Mouse (Mus musculus) macrophage (primary cell): ENCODE results near the gene Olfr389. TPM values are rescaled to one million over a fixed set of nuclear protein-coding genes. Genes with fewer than 3 reads are reported as not detected.

Experiments
- H3K27ac ChIP-seq: fragments of 350-480 bp; formaldehyde crosslinking; 2 replicates; pipeline ENCODE4 v1.9.0; 2021
- H3K36me3 ChIP-seq: fragments of 350-480 bp; formaldehyde crosslinking; 2 replicates; pipeline ENCODE4 v1.9.0; 2021; ENCODE audit errors: inconsistent target
- H3K4me3 ChIP-seq: fragments of 350-480 bp; formaldehyde crosslinking; 2 replicates; pipeline ENCODE4 v1.9.0; 2021; ENCODE audit errors: inconsistent target
- H3K79me2 ChIP-seq: fragments of 350-480 bp; formaldehyde crosslinking; 2 replicates; pipeline ENCODE4 v1.9.0; 2021; ENCODE audit errors: inconsistent target
- WGBS: methylation state at CpG from one replicate; pipeline ENCODE4 v1.1.7; 2026; ENCODE audit warnings: inconsistent platforms; ENCODE audit not compliant: missing documents; 5-methylcytosine and 5-hydroxymethylcytosine counted together
- polyA plus RNA-seq: library from polyadenylated mRNA; stranded (reverse); fragments of 250-400 nt; gene quantifications from 3 replicates; pipeline ENCODE4 v1.2.4, GENCODE M21; 2018; ENCODE audit warnings: inconsistent platforms
- total RNA-seq, 78 experiments: library from RNA; depleted of rRNA; stranded (reverse); fragments of 250-400 nt; gene quantifications; 1 replicate in 9 of 78; 2 replicates in 24 of 78; 3 replicates in 43 of 78; 4 replicates in 2 of 78; pipeline ENCODE4 v1.2.4; 2018; ENCODE audit warnings: inconsistent platforms in 56 of 78

Gene Olfr389
- not detected for total RNA-seq (2018; cell fraction: chromatin; rRNA removed)
- total RNA-seq (2018; cell fraction: cytosol; rRNA removed), result not detected
- total RNA-seq (2018; cell fraction: nucleus; rRNA removed), result not detected
- polyA plus RNA-seq, result not detected in 3 replicates

GRCm38 (mm10) chr11:73780613-73781012 is at the start of gene Olfr389:
Gene Olfr389, minus strand, starts transcription at chr11:73780713.
- H3K36me3 ChIP-seq, result no peaks in the 10 kb centered on the region
- H3K79me2 ChIP-seq, result no peaks in the 10 kb centered on the region
- 77% methylated on average over 1 of the region's 1 CpGs for WGBS
- no peak within 1 kb of the TSS for H3K4me3 ChIP-seq
- H3K27ac ChIP-seq, result no peak within 1 kb of the TSS

GRCm38 (mm10) chr11:73816949-73817348 is 36.4 kb upstream of the Olfr389 start, which contains the start of gene Olfr392:
Gene Olfr392, minus strand, starts transcription at chr11:73817049.
- H3K27ac ChIP-seq, result no peak within 1 kb of the TSS
- WGBS, result 100% methylated on average over 1 of the region's 1 CpGs
- no peaks in the 10 kb centered on the region for H3K79me2 ChIP-seq
- H3K4me3 ChIP-seq, result no peak within 1 kb of the TSS
- H3K36me3 ChIP-seq, result no peaks in the 10 kb centered on the region

GRCm38 (mm10) chr11:73802952-73803351 is 22.4 kb upstream of the Olfr389 start, which contains the start of gene Olfr391-ps:
Gene Olfr391-ps, minus strand, starts transcription at chr11:73803052.
- H3K79me2 ChIP-seq, result no peaks in the 10 kb centered on the region
- no peak within 1 kb of the TSS for H3K4me3 ChIP-seq
- WGBS, result 0% methylated on average over 1 of the region's 1 CpGs
- no peak within 1 kb of the TSS for H3K27ac ChIP-seq
- H3K36me3 ChIP-seq, result no peaks in the 10 kb centered on the region

- 53% methylated on average over 1 of the region's 1 CpGs for WGBS
- Histone ChIP-seq H3K36me3 (no peaks in the 10 kb centered on the region), H3K4me3 (no peak within 1 kb of the TSS), H3K79me2 (no peaks in the 10 kb centered on the region), H3K27ac (no peak within 1 kb of the TSS)
These were observed 2.2 kb upstream of the Olfr389 start, which contains the start of gene Olfr390 for GRCm38 (mm10) chr11:73782664-73783063. Gene Olfr390, plus strand, starts transcription at chr11:73782964.

GRCm38 (mm10) chr11:73759115-73759514 is 21.4 kb downstream of the Olfr389 start:
- no peak overlapping the region for H3K27ac ChIP-seq
- no peaks in the 10 kb centered on the region for H3K36me3 ChIP-seq
- H3K79me2 ChIP-seq, result no peaks in the 10 kb centered on the region
- no peak overlapping the region for H3K4me3 ChIP-seq

Other genes with a start within 250 kb of the Olfr389 start
- not detected in 3 replicates for gene Olfr385, start 187.7 kb downstream of the Olfr389 start, polyA plus RNA-seq
- not detected in 3 replicates for gene Olfr384, start 182.1 kb downstream of the Olfr389 start, polyA plus RNA-seq
- gene Zfp735, start 91.9 kb downstream of the Olfr389 start, polyA plus RNA-seq, result not detected in 3 replicates
- gene Olfr390, start 2.3 kb upstream of the Olfr389 start, polyA plus RNA-seq, result not detected in 3 replicates
- gene Olfr391-ps, start 22.3 kb upstream of the Olfr389 start, polyA plus RNA-seq, result not detected in 3 replicates
- not detected in 3 replicates for gene Olfr392, start 36.3 kb upstream of the Olfr389 start, polyA plus RNA-seq
- gene Olfr393, start 70.7 kb upstream of the Olfr389 start, polyA plus RNA-seq, result not detected in 3 replicates
- gene Olfr394, start 110.1 kb upstream of the Olfr389 start, polyA plus RNA-seq, result not detected in 3 replicates
- gene Olfr395, start 128.6 kb upstream of the Olfr389 start, polyA plus RNA-seq, result not detected in 3 replicates
- not detected in 3 replicates for gene Olfr23, start 156.0 kb upstream of the Olfr389 start, polyA plus RNA-seq
- gene Olfr397, start 180.1 kb upstream of the Olfr389 start, polyA plus RNA-seq, result not detected in 3 replicates
- not detected in 3 replicates for gene Olfr398, start 209.7 kb upstream of the Olfr389 start, polyA plus RNA-seq